ENCODE assay signal across 10 mouse cellular contexts in the genomic region with DNA sequence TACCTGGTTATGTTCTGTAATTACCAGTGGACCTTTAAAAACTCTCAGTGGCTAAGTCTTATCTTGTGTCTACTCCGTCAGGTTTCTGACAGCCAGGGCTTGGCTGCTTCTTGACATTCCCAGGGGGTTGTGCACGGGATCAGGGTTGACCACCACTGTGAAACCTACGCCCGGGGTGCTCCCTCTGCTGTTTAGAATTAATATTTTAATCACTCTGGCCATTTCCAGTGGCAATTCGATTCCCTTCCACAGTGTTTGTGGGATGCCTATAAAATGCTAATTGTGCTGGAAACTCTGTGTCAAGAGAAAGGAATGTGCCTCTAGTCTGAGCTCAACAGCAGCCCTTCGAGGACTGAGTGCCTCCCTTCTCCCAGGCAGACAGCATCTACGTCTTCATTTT.
DNase-seq lines count a peak whose midpoint lies in the region; ATAC-seq and TF ChIP-seq lines count a peak whose summit lies in the region.
"Had no signal": no experiment of that assay in that cellular context is flagged by ENCODE, and none has a peak within 500 bp of the region (broad histone marks: within the 10 kb centered on the region; RNA-seq: fewer than 3 reads in every experiment).

No protein-coding gene starts in this region.

- H3K4me2 ChIP-seq in forebrain, embryonic 16.5 days (ENCODE audit: low read length) = no peak overlapping the region
- H3K4me2 ChIP-seq in forebrain, embryonic 13.5 days = no peak overlapping the region
- 0 out of 2 replicates have a peak overlapping the region, but pooled peaks have one; percentile 10 for H3K4me2 ChIP-seq in kidney, postnatal 0 days (ENCODE audit: low read length)
- H3K4me2 ChIP-seq in myocyte (ENCODE audit: low read depth) = peak overlapping the region; percentile 57

- H3K4me3 ChIP-seq in forebrain, embryonic 16.5 days (replicated peaks; ENCODE audit: low read length) = no peak overlapping the region
- no peak overlapping the region for H3K4me3 ChIP-seq in forebrain, embryonic 13.5 days
- no peak overlapping the region for H3K4me3 ChIP-seq in kidney, postnatal 0 days (replicated peaks; ENCODE audit: low read depth, low read length)
- H3K4me3 ChIP-seq in myocyte = no peak overlapping the region

- no peak overlapping the region for H3K9ac ChIP-seq in forebrain, embryonic 16.5 days (replicated peaks; ENCODE audit: low read depth, low read length)
- no peak overlapping the region for H3K9ac ChIP-seq in forebrain, embryonic 13.5 days
- H3K9ac ChIP-seq in kidney, postnatal 0 days (ENCODE audit: low read depth, low read length) = no peak overlapping the region

- no peaks in the 10 kb centered on the region for H3K36me3 ChIP-seq in forebrain, embryonic 16.5 days (ENCODE audit: control insufficient read depth, insufficient read depth)
- H3K36me3 ChIP-seq in forebrain, embryonic 13.5 days (ENCODE audit: poor library complexity, severe bottlenecking) = no peaks in the 10 kb centered on the region
- H3K36me3 ChIP-seq in kidney, postnatal 0 days (ENCODE audit: insufficient read depth, low read length) = no peaks in the 10 kb centered on the region
- no peaks in the 10 kb centered on the region for H3K36me3 ChIP-seq in myocyte (ENCODE audit: control insufficient read depth, insufficient read depth)

- DNase-seq in testis, postnatal 10 days (ENCODE audit: low spot score) = peak; percentile 59
- no peak for DNase-seq in testis, postnatal 14 days (ENCODE audit: low spot score)
- peak; percentile 84 for DNase-seq in kidney, postnatal 0 days (ENCODE audit: low spot score)
- DNase-seq in embryo, embryonic 9.5 days (ENCODE audit: extremely low spot score) = no peak
- DNase-seq in thymus, postnatal 0 days (ENCODE audit: low spot score) = no peak
- DNase-seq: adrenal gland, postnatal 10 days; embryo, embryonic 11 days had no signal

- no peak overlapping the region for H3K27ac ChIP-seq in forebrain, embryonic 16.5 days (ENCODE audit: low read length)
- H3K27ac ChIP-seq in forebrain, embryonic 13.5 days = no peak overlapping the region
- no peak overlapping the region for H3K27ac ChIP-seq in kidney, postnatal 0 days

- H3K79me2 ChIP-seq in myocyte (ENCODE audit: control insufficient read depth, insufficient read depth) = no peaks in the 10 kb centered on the region

- no peak overlapping the region for H3ac ChIP-seq in myocyte (ENCODE audit: control insufficient read depth, insufficient read length)

- no peaks in the 10 kb centered on the region for H3K4me1 ChIP-seq in forebrain, embryonic 16.5 days (replicated peaks; ENCODE audit: control insufficient read depth, insufficient read depth, low read length)
- 0 out of 2 replicates have a peak, but pooled peaks cover 2% of the 10 kb centered on the region for H3K4me1 ChIP-seq in forebrain, embryonic 13.5 days
- H3K4me1 ChIP-seq in kidney, postnatal 0 days (replicated peaks; ENCODE audit: insufficient read depth, low read length) = no peaks in the 10 kb centered on the region

- WGBS in forebrain, embryonic 16.5 days = 39% methylated on average over 7 of the region's 7 CpGs
- 54% methylated on average over 7 of the region's 7 CpGs for WGBS in forebrain, embryonic 13.5 days
- WGBS in kidney, postnatal 0 days = 19% methylated on average over 7 of the region's 7 CpGs

- H3K9me3 ChIP-seq in forebrain, embryonic 16.5 days (ENCODE audit: control insufficient read depth, low read length) = no peaks in the 10 kb centered on the region
- no peaks in the 10 kb centered on the region for H3K9me3 ChIP-seq in forebrain, embryonic 13.5 days (replicated peaks)
- no peaks in the 10 kb centered on the region for H3K9me3 ChIP-seq in kidney, postnatal 0 days (replicated peaks; ENCODE audit: low read length)

- peak; percentile 62; the same call in 1 of the 2 replicates for ATAC-seq in forebrain, embryonic 16.5 days
- ATAC-seq in forebrain, embryonic 13.5 days = no peak
- peak; percentile 63; the same call in 1 of the 2 replicates for ATAC-seq in kidney, postnatal 0 days (replicated peaks; ENCODE audit: low FRiP score, low read depth)

- H3K27me3 ChIP-seq in forebrain, embryonic 16.5 days (replicated peaks; ENCODE audit: control insufficient read depth, insufficient read depth, low read length) = no peaks in the 10 kb centered on the region
- no peaks in the 10 kb centered on the region for H3K27me3 ChIP-seq in forebrain, embryonic 13.5 days
- H3K27me3 ChIP-seq in kidney, postnatal 0 days (ENCODE audit: insufficient read depth, low read length) = no peaks in the 10 kb centered on the region
- H3K27me3 ChIP-seq in myocyte (ENCODE audit: control insufficient read depth, insufficient read depth, insufficient read length) = no peaks in the 10 kb centered on the region

- TF ChIP-seq POLR2A in myocyte (IDR thresholded peaks at IDR 0.05; ENCODE audit: insufficient read length, low read depth) = no peak

- peak; percentile 58 for TF ChIP-seq CTCF in kidney, postnatal 0 days (IDR thresholded peaks at IDR 0.05; ENCODE audit: low read depth)

TF ChIP-seq in myocyte, 11 proteins besides CTCF, POLR2A, EP300 and RAD21:
- TF ChIP-seq MYOD1 (IDR thresholded peaks at IDR 0.05; ENCODE audit: control insufficient read depth in 1 of 3, insufficient read length in 2 of 3, low read depth in 2 of 3) (no peak), SRF (IDR thresholded peaks at IDR 0.05; ENCODE audit: control insufficient read depth, insufficient read length, low read depth) (no peak), POLR2AphosphoS2 (IDR thresholded peaks at IDR 0.05; ENCODE audit: insufficient read length, low read depth) (no peak), E2F4 (IDR thresholded peaks at IDR 0.05; ENCODE audit: insufficient read depth) (no peak), USF1 (IDR thresholded peaks at IDR 0.05; ENCODE audit: low read depth) (no peak), MYOG (IDR thresholded peaks at IDR 0.05; ENCODE audit: control insufficient read depth in 1 of 3, insufficient read depth in 1 of 3, insufficient read length in 2 of 3, low read depth in 2 of 3) (no peak), REST (IDR thresholded peaks at IDR 0.05; ENCODE audit: insufficient read depth, insufficient read length) (no peak), MAX (IDR thresholded peaks at IDR 0.05; ENCODE audit: low read depth) (no peak), TCF3 (IDR thresholded peaks at IDR 0.05; ENCODE audit: insufficient read length, low read depth) (no peak), CEBPB (IDR thresholded peaks at IDR 0.05; ENCODE audit: insufficient read depth, poor library complexity, severe bottlenecking) (no peak), TCF12 (IDR thresholded peaks at IDR 0.05; ENCODE audit: insufficient read depth, poor library complexity, severe bottlenecking) (no peak)

Comparison
In these comparisons a context has a peak if more than half of its experiments do, and no peak if none do; other contexts are left out.
1. DNase-seq: peak in testis, postnatal 10 days (single experiment) and kidney, postnatal 0 days (single experiment); none in testis, postnatal 14 days (single experiment), embryo, embryonic 9.5 days (single experiment) and thymus, postnatal 0 days (single experiment).
2. H3K4me2 ChIP-seq: peak in kidney, postnatal 0 days (single experiment) and myocyte (single experiment); none in forebrain, embryonic 16.5 days (single experiment) and forebrain, embryonic 13.5 days (single experiment).